Mouse (Mus musculus) forebrain, embryonic 16.5 days (tissue): ENCODE data around the gene Trp53tg5. TPM values are rescaled to one million over a fixed set of nuclear protein-coding genes. Genes with fewer than 3 reads are reported as not detected.

ENCODE experiments used
- ATAC-seq: fragments of 200-750 bp; cut with Nextera tagmentation; 2 replicates; pipeline ENCODE4 v1.8.0; 2017; ENCODE audit warnings: mild to moderate bottlenecking, moderate library complexity
- H3K27ac ChIP-seq: fragments of 300-500 bp; sonication (generic); 2 replicates; pipeline ENCODE4 v1.5.1; 2014; ENCODE audit warnings: low read length, control low read depth
- H3K27me3 ChIP-seq: fragments of 300-500 bp; sonication (generic); replicated peaks from 2 replicates; pipeline ENCODE4 v1.6.1; 2014; ENCODE audit warnings: low read length; ENCODE audit not compliant: control insufficient read depth, insufficient read depth
- H3K36me3 ChIP-seq: fragments of 300-500 bp; sonication (generic); 2 replicates; pipeline ENCODE4 v1.6.1; 2014; ENCODE audit not compliant: control insufficient read depth, insufficient read depth
- H3K4me1 ChIP-seq: fragments of 300-500 bp; sonication (generic); replicated peaks from 2 replicates; pipeline ENCODE4 v1.6.1; 2014; ENCODE audit warnings: low read length; ENCODE audit not compliant: control insufficient read depth, insufficient read depth
- H3K4me2 ChIP-seq: fragments of 300-500 bp; sonication (generic); 2 replicates; pipeline ENCODE4 v1.6.1; 2014; ENCODE audit warnings: mild to moderate bottlenecking, low read length, control low read depth
- H3K4me3 ChIP-seq: fragments of 300-500 bp; sonication (generic); replicated peaks from 2 replicates; pipeline ENCODE4 v1.5.1; 2014; ENCODE audit warnings: mild to moderate bottlenecking, low read length, control low read depth
- H3K9ac ChIP-seq: fragments of 300-500 bp; sonication (generic); replicated peaks from 2 replicates; pipeline ENCODE4 v1.6.1; 2014; ENCODE audit warnings: low read depth, low read length, control low read depth
- H3K9me3 ChIP-seq: fragments of 300-500 bp; sonication (generic); 2 replicates; pipeline ENCODE4 v1.6.1; 2016; ENCODE audit warnings: low read length; ENCODE audit not compliant: control insufficient read depth
- WGBS: fragments of 180-500 bp; shearing (Covaris S2); extraction: QIAGEN DNeasy Blood & Tissue Kit; methylation state at CpG from one replicate; pipeline ENCODE4 v1.1.7; 2014; 5-methylcytosine and 5-hydroxymethylcytosine counted together
- polyA plus RNA-seq: library from polyadenylated mRNA; unstranded; fragments of >200 nt; fragmentation: Nextera tagmentation; extraction: Ambion mirVana; gene quantifications from 2 replicates; pipeline ENCODE4 v1.2.1, GENCODE M21; 2015

The Trp53tg5 gene
- polyA plus RNA-seq, 1 experiment from 2014 or later = not detected

GRCm38 (mm10) chr2:164422675-164423393 is 50.7 kb downstream of the Trp53tg5 start:
- no peak for ATAC-seq
- Histone ChIP-seq H3K9me3 (no peaks in the 10 kb centered on the region), H3K27me3 (no peaks in the 10 kb centered on the region), H3K4me3 (no peak overlapping the region), H3K9ac (no peak overlapping the region), H3K4me1 (0 out of 2 replicates have a peak, but pooled peaks cover 2% of the 10 kb centered on the region), H3K27ac (no peak overlapping the region), H3K36me3 (no peaks in the 10 kb centered on the region), H3K4me2 (no peak overlapping the region)
- 91% methylated on average over 15 of the region's 15 CpGs for WGBS

GRCm38 (mm10) chr2:164421979-164422378 is 51.5 kb downstream of the Trp53tg5 start:
- Histone ChIP-seq H3K4me1 (0 out of 2 replicates have a peak, but pooled peaks cover 2% of the 10 kb centered on the region), H3K27ac (no peak overlapping the region), H3K36me3 (no peaks in the 10 kb centered on the region), H3K27me3 (no peaks in the 10 kb centered on the region), H3K9ac (no peak overlapping the region), H3K9me3 (no peaks in the 10 kb centered on the region), H3K4me3 (no peak overlapping the region), H3K4me2 (no peak overlapping the region)
- no peak for ATAC-seq
- 84% methylated on average over 8 of the region's 8 CpGs for WGBS

- 0 out of 2 replicates have a peak, but pooled peaks cover 2% of the 10 kb centered on the region for H3K4me1 ChIP-seq
- H3K9ac ChIP-seq = no peak overlapping the region
- ATAC-seq = no peak
- no peaks in the 10 kb centered on the region for H3K9me3 ChIP-seq
- H3K4me2 ChIP-seq = no peak overlapping the region
- H3K27ac ChIP-seq = no peak overlapping the region
- H3K36me3 ChIP-seq = no peaks in the 10 kb centered on the region
- no peaks in the 10 kb centered on the region for H3K27me3 ChIP-seq
- 90% methylated on average over 7 of the region's 7 CpGs for WGBS
- H3K4me3 ChIP-seq = no peak overlapping the region
Observed at GRCm38 (mm10) chr2:164421306-164421705, 52.2 kb downstream of the Trp53tg5 start.

Other genes starting within 250 kb of the Trp53tg5 start
- gene Svs2, start 235.3 kb downstream of the Trp53tg5 start, polyA plus RNA-seq = not detected in 2 replicates
- gene Svs3b, start 217.1 kb downstream of the Trp53tg5 start, polyA plus RNA-seq = not detected in 2 replicates
- gene Svs4, start 195.3 kb downstream of the Trp53tg5 start, polyA plus RNA-seq = not detected in 2 replicates
- not detected in 2 replicates for gene Svs3a, start 184.5 kb downstream of the Trp53tg5 start, polyA plus RNA-seq
- not detected in 2 replicates for gene Svs6, start 157.0 kb downstream of the Trp53tg5 start, polyA plus RNA-seq
- gene Svs5, start 141.0 kb downstream of the Trp53tg5 start, polyA plus RNA-seq = not detected in 2 replicates
- not detected in 2 replicates for gene Slpi, start 84.6 kb downstream of the Trp53tg5 start, polyA plus RNA-seq
- 0.10 and 0.11 TPM in 2 replicates for gene Rbpjl, start 70.6 kb downstream of the Trp53tg5 start, polyA plus RNA-seq
- 2.0 and 3.1 TPM in 2 replicates for gene Matn4, start 68.6 kb downstream of the Trp53tg5 start, polyA plus RNA-seq
- 5.1 and 8.2 TPM in 2 replicates for gene Sdc4, start 29.8 kb downstream of the Trp53tg5 start, polyA plus RNA-seq
- 69.5 and 76.9 TPM in 2 replicates for gene Sys1, start 16.8 kb downstream of the Trp53tg5 start, polyA plus RNA-seq
- 9.8 and 11.4 TPM in 2 replicates for gene Gm20458, start 12.8 kb downstream of the Trp53tg5 start, polyA plus RNA-seq
- 5.3 and 9.2 TPM in 2 replicates for gene Dbndd2, start 12.4 kb upstream of the Trp53tg5 start, polyA plus RNA-seq
- gene Pigt, start 23.8 kb upstream of the Trp53tg5 start, polyA plus RNA-seq = 58.6 and 68.3 TPM in 2 replicates
- 1.4 and 3.0 TPM in 2 replicates for gene Wfdc2, start 88.7 kb upstream of the Trp53tg5 start, polyA plus RNA-seq
- gene Spint3, start 99.7 kb upstream of the Trp53tg5 start, polyA plus RNA-seq = not detected in 2 replicates
- not detected in 2 replicates for gene Wfdc6a, start 111.7 kb upstream of the Trp53tg5 start, polyA plus RNA-seq
- not detected in 2 replicates for gene Eppin, start 119.9 kb upstream of the Trp53tg5 start, polyA plus RNA-seq
- not detected in 2 replicates for gene Wfdc6b, start 139.8 kb upstream of the Trp53tg5 start, polyA plus RNA-seq
- gene Wfdc8, start 139.9 kb upstream of the Trp53tg5 start, polyA plus RNA-seq = not detected in 2 replicates
- not detected in 2 replicates for gene Wfdc16, start 165.1 kb upstream of the Trp53tg5 start, polyA plus RNA-seq
- not detected in 2 replicates for gene Wfdc10, start 182.3 kb upstream of the Trp53tg5 start, polyA plus RNA-seq
- not detected in 2 replicates for gene Wfdc9, start 182.9 kb upstream of the Trp53tg5 start, polyA plus RNA-seq
- not detected in 2 replicates for gene Wfdc11, start 200.4 kb upstream of the Trp53tg5 start, polyA plus RNA-seq
- not detected in 2 replicates for gene Wfdc13, start 211.4 kb upstream of the Trp53tg5 start, polyA plus RNA-seq
- not detected in 2 replicates for gene Spint4, start 224.8 kb upstream of the Trp53tg5 start, polyA plus RNA-seq
- not detected in 2 replicates for gene Spint5, start 241.6 kb upstream of the Trp53tg5 start, polyA plus RNA-seq